Mouse (Mus musculus) cerebellum, adult (tissue): ENCODE data around the gene Stbd1.

Experiments used
- ATAC-seq: cut with Nextera tagmentation; 2 replicates; pipeline ENCODE4 v1.9.2; 2017; ENCODE audit warnings: mild to moderate bottlenecking, moderate library complexity, mixed read lengths; ENCODE audit not compliant: insufficient number of reproducible peaks, low FRiP score, low TSS enrichment

The Stbd1 gene

GRCm38 (mm10) chr5:92634916-92635315 is 32.1 kb downstream of the Stbd1 start:
- no peak for ATAC-seq

- ATAC-seq, result no peak
Observed at GRCm38 (mm10) chr5:92635891-92636290, 33.0 kb downstream of the Stbd1 start.

GRCm38 (mm10) chr5:92640861-92641260 is 38.0 kb downstream of the Stbd1 start:
- ATAC-seq, result no peak
